Mouse (Mus musculus) inflammation-experienced regulatory T-cells, adult 6 months (primary cell): ENCODE results near the gene Rab8b. TPM values are rescaled to one million over a fixed set of nuclear protein-coding genes. Genes with fewer than 3 reads are reported as not detected.
"Not testable (repeated sequence)": the region's sequence is repeated elsewhere in the genome, so short reads cannot be mapped to it uniquely, and the experiment has no call there.

ENCODE experiments used
- ATAC-seq: one replicate; pipeline ENCODE4 v1.8.0; 2017
- polyA plus RNA-seq, 3 experiments: library from polyadenylated mRNA; unstranded; fragments of 100-300 nt; shearing (Covaris generic); gene quantifications; one replicate each; pipeline ENCODE4 v1.2.1; 2017

The Rab8b gene
- polyA plus RNA-seq, 3 experiments from 2014 or later, result 140 to 229 (median 170) TPM

GRCm38 (mm10) chr9:66834318-66835096, 85.0 kb downstream of the Rab8b start, which contains the start of gene Aph1c:
Aph1c (minus strand) TSS chr9:66834726.
- peak; percentile 99 for ATAC-seq

- no peak for ATAC-seq
These were observed 85.6 kb downstream of the Rab8b start for GRCm38 (mm10) chr9:66833851-66834250.

GRCm38 (mm10) chr9:66832366-66832908, 87.0 kb downstream of the Rab8b start:
- ATAC-seq, result no peak

- ATAC-seq, result peak; percentile 50
These were observed 93.5 kb downstream of the Rab8b start for GRCm38 (mm10) chr9:66825990-66826389.

GRCm38 (mm10) chr9:66822255-66822654, 97.2 kb downstream of the Rab8b start:
- ATAC-seq, result not testable (repeated sequence)

- peak; percentile 94 for ATAC-seq
These were observed 98.5 kb downstream of the Rab8b start for GRCm38 (mm10) chr9:66820996-66821395.

GRCm38 (mm10) chr9:66813392-66813791, 106.1 kb downstream of the Rab8b start:
- ATAC-seq, result no peak

GRCm38 (mm10) chr9:66805951-66806350, 113.5 kb downstream of the Rab8b start:
- not testable (repeated sequence) for ATAC-seq

- ATAC-seq, result no peak
These were observed 117.5 kb downstream of the Rab8b start for GRCm38 (mm10) chr9:66801947-66802346.

GRCm38 (mm10) chr9:66796739-66797138, 122.7 kb downstream of the Rab8b start, which contains the start of gene Gm10647:
Gm10647 (plus strand) TSS chr9:66797039.
- no peak for ATAC-seq

GRCm38 (mm10) chr9:66795464-66796324, 123.8 kb downstream of the Rab8b start, which contains the start of gene Aph1b:
Aph1b (minus strand) TSS chr9:66795490.
- peak; percentile 93 for ATAC-seq

GRCm38 (mm10) chr9:66794629-66795463, 124.6 kb downstream of the Rab8b start:
- ATAC-seq, result no peak

Other genes starting within 250 kb of the Rab8b start
- 10 to 100 TPM in 1 of 3 experiments, 1 to 10 TPM in 2; 2.9 to 10.2 (median 8.9) TPM for gene Car12, start 206.0 kb downstream of the Rab8b start, polyA plus RNA-seq
- 1 to 10 TPM; 1.7 to 3.3 (median 1.9) TPM for gene Aph1b, start 124.2 kb downstream of the Rab8b start, polyA plus RNA-seq
- not detected for gene Gm10647, start 122.6 kb downstream of the Rab8b start, polyA plus RNA-seq
- under 1 TPM; 0.74 to 0.96 (median 0.93) TPM for gene Aph1c, start 85.0 kb downstream of the Rab8b start, polyA plus RNA-seq
- 100 to 1,000 TPM; 143 to 443 (median 185) TPM for gene Rps27l, start 26.4 kb upstream of the Rab8b start, polyA plus RNA-seq
- 1 to 10 TPM; 2.3 to 4.4 (median 3.4) TPM for gene Lactb, start 55.8 kb upstream of the Rab8b start, polyA plus RNA-seq
- 10 to 100 TPM; 31.8 to 34.9 (median 32.4) TPM for gene Tpm1, start 129.7 kb upstream of the Rab8b start, polyA plus RNA-seq